Mouse (Mus musculus) liver, embryonic 14.5 days (tissue): Measurements from ENCODE around the gene F2. TPM values are rescaled to one million over a fixed set of nuclear protein-coding genes. Genes with fewer than 3 reads are reported as not detected.
A peak's percentile ranks its signal among the peaks of the same experiment; 100 is the strongest.

Source experiments
- ATAC-seq: fragments of 200-750 bp; cut with Nextera tagmentation; 2 replicates; pipeline ENCODE4 v1.8.0; 2017; ENCODE audit warnings: moderate number of reproducible peaks, mild to moderate bottlenecking, moderate library complexity; ENCODE audit not compliant: insufficient read depth
- DNase-seq, 3 experiments: peaks; one replicate each; pipeline ENCODE4 v3.0.0-alpha.2; 2012 to 2013; ENCODE audit warnings: low read depth in 3 of 3, low spot score in 3 of 3
- H3K27ac ChIP-seq: fragments of 300-500 bp; sonication (generic); 2 replicates; pipeline ENCODE4 v1.5.1; 2014; ENCODE audit warnings: moderate library complexity, mild to moderate bottlenecking, control low read depth, inconsistent platforms
- H3K27me3 ChIP-seq: fragments of 300-500 bp; sonication (generic); 2 replicates; pipeline ENCODE4 v1.6.1; 2014; ENCODE audit warnings: mild to moderate bottlenecking, low read length, moderate library complexity; ENCODE audit not compliant: control insufficient read depth, insufficient read depth
- H3K36me3 ChIP-seq: fragments of 300-500 bp; sonication (generic); replicated peaks from 2 replicates; pipeline ENCODE4 v1.6.1; 2014; ENCODE audit warnings: low read depth; ENCODE audit not compliant: control insufficient read depth, insufficient read depth
- H3K4me1 ChIP-seq, 2 experiments: fragments of 200-500 bp in 1 of 2; fragments of 300-500 bp in 1 of 2; sonication (generic) in 1 of 2; replicated peaks; 2 replicates each; pipeline ENCODE4 v1.6.1; 2012 to 2014; ENCODE audit warnings: antibody characterized with exemption in 1 of 2, inconsistent platforms in 1 of 2, low read length in 1 of 2; ENCODE audit not compliant: control insufficient read depth in 2 of 2, insufficient read depth in 2 of 2
- H3K4me2 ChIP-seq: fragments of 300-500 bp; sonication (generic); 2 replicates; pipeline ENCODE4 v1.6.1; 2014; ENCODE audit warnings: low read depth, mild to moderate bottlenecking, control low read depth, moderate library complexity
- H3K4me3 ChIP-seq, 2 experiments: fragments of 200-500 bp in 1 of 2; fragments of 300-500 bp in 1 of 2; sonication (generic) in 1 of 2; 2 replicates each; pipeline ENCODE4 v1.5.1; 2012 to 2014; ENCODE audit warnings: low read depth in 2 of 2, low read length in 2 of 2, mild to moderate bottlenecking in 2 of 2, control low read depth in 1 of 2, inconsistent platforms in 1 of 2, moderate library complexity in 1 of 2; ENCODE audit not compliant: insufficient read depth in 1 of 2
- H3K9ac ChIP-seq: fragments of 300-500 bp; sonication (generic); replicated peaks from 2 replicates; pipeline ENCODE4 v1.6.1; 2014; ENCODE audit warnings: mild to moderate bottlenecking, control low read depth, moderate library complexity
- H3K9me3 ChIP-seq: fragments of 300-500 bp; sonication (generic); 2 replicates; pipeline ENCODE4 v1.6.1; 2016; ENCODE audit warnings: low read length, mixed read lengths; ENCODE audit not compliant: control insufficient read depth
- CTCF ChIP-seq: IDR thresholded peaks from 2 replicates; pipeline ENCODE4 v1.5.1; 2016; ENCODE audit warnings: antibody characterized with exemption, low read depth, control low read depth
- EP300 ChIP-seq: IDR thresholded peaks from 2 replicates; pipeline ENCODE4 v1.6.1; 2016; ENCODE audit warnings: antibody characterized with exemption, low read depth
- WGBS: fragments of 180-500 bp; shearing (Covaris S2); extraction: QIAGEN DNeasy Blood & Tissue Kit; methylation state at CpG from one replicate; pipeline ENCODE4 v1.1.7; 2014; ENCODE audit not compliant: insufficient replicate concordance; 5-methylcytosine and 5-hydroxymethylcytosine counted together
- polyA plus RNA-seq, 2 experiments: library from polyadenylated mRNA; depleted of rRNA in 1 of 2; stranded (reverse) in 1 of 2; unstranded in 1 of 2; fragments of >200 nt; fragmentation: Nextera tagmentation in 1 of 2; extraction: Ambion mirVana in 1 of 2; gene quantifications; 2 replicates each; pipeline versions ENCODE4 v1.2.1 to v1.2.3; 2012 to 2014

Gene F2
- polyA plus RNA-seq (2012; rRNA removed) (174 and 202 TPM in 2 replicates), polyA plus RNA-seq (2014; fragmentation: Nextera tagmentation; extraction: Ambion mirVana) (203 and 213 TPM in 2 replicates)

DNA sequence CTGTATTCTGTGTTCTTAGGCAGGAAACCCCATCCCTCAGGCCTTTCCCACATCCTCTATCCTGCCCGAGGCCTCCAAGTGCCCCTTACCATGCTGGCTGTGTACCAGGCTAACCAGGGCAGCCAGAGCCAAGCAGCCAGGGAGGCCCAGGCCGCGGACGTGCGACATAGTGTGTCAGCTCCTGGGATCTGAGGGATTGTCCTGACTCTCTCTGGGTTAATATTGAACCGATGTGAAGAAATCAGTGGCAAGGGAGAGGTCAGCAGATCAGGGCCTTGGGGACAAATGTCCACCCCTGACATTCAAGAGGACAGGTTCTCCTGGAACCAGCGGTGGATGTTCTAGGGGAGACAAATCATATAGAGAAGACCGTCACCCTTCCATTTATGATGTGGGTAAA is at the start of gene F2:
Gene F2, minus strand, starts transcription at position 186 of the 400 bp plus-strand sequence.
- Histone ChIP-seq H3K4me3 (peak within 1 kb of the TSS; percentile 43 to 45), H3K4me1 (peaks cover 3 to 29% of the 10 kb centered on the region in 2 experiments), H3K9me3 (no peaks in the 10 kb centered on the region), H3K9ac (peak within 1 kb of the TSS; percentile 2), H3K36me3 (no peaks in the 10 kb centered on the region), H3K27ac (no peak within 1 kb of the TSS; the same call in none of the 2 replicates), H3K27me3 (no peaks in the 10 kb centered on the region), H3K4me2 (peak within 1 kb of the TSS; percentile 43)
- DNase-seq (no peak), ATAC-seq (peak; percentile 23; the same call in 1 of the 2 replicates)
- TF ChIP-seq EP300: no peak
- no peak for TF ChIP-seq CTCF
- 79% methylated on average over 8 of the region's 8 CpGs for WGBS

DNA sequence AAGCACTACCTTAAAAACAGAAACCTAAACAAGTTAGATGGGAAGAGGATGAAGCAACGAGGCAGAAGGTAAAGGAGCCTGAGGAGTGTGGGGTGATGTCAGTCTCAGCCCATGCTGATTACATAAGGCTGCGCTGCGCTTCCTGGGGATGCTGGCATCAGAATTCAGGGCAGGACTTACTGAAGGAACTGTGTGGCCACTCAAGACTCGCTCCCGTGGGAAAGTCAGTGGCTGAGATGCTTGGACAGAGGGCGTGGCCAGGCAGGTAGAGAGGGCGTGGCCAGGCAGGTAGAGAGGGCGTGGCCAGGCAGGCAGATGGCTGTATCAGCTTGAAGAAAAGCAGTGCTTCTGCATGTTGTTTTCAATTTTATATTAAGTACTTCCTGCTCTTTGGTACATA is 47.7 kb upstream of the F2 start:
- Histone ChIP-seq H3K27me3 (no peaks in the 10 kb centered on the region), H3K9me3 (no peaks in the 10 kb centered on the region), H3K4me3 (no peak overlapping the region), H3K36me3 (peaks cover 6% of the 10 kb centered on the region), H3K4me2 (no peak overlapping the region), H3K4me1 (no peaks in the 10 kb centered on the region), H3K9ac (no peak overlapping the region), H3K27ac (no peak overlapping the region)
- ATAC-seq (no peak), DNase-seq (no peak)
- 78% methylated on average over 8 of the region's 8 CpGs for WGBS
- TF ChIP-seq CTCF: no peak

DNA sequence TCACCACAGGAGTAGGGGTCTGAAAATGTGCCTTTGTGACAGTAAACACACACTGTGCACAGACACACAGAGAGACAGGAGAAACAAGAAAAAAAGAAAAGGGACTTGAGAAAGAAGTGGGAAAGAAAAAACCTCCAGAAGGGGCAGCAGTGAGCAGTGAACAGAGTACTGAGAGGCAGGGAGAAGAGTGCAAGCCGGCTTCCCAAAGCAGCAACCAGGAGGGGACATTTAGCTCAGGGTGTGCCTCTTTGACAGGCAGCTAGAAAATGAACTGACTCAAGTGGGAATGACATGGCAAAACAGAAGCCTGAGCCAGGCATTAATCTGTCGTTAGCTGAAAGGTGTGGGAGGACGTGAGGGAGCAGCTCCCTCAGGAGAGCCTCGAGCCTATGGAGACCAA is 46.6 kb upstream of the F2 start:
- Histone ChIP-seq H3K4me2 (no peak overlapping the region), H3K36me3 (peaks cover 9% of the 10 kb centered on the region; the same call in 1 of the 2 replicates), H3K9ac (no peak overlapping the region), H3K4me3 (no peak overlapping the region), H3K4me1 (no peaks in the 10 kb centered on the region), H3K9me3 (no peaks in the 10 kb centered on the region), H3K27me3 (no peaks in the 10 kb centered on the region), H3K27ac (no peak overlapping the region)
- DNase-seq (peak; percentile 23 to 38 (median 30)), ATAC-seq (no peak)
- WGBS: 36% methylated on average over 4 of the region's 4 CpGs
- TF ChIP-seq EP300 (no peak), CTCF (peak; percentile 62)

DNA sequence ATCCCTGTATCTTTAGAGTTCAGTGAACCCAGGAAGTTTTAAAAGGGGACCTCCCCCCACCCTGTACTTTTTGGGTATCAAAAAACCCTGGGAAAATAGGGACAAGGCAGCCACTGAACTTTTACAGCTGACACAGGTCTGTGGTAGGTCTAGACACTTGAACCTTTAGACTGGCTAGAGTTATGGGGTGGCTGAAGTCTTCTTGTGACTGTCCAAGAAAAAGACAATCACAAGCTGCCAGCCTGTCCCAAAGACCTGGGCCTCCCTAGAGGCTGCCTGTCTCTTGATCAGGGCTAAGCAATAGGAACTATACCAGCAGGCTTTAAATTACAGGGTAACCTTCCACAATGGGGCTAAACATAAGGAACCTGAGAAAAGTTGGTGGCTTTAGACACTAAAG is 40.7 kb upstream of the F2 start:
- Histone ChIP-seq H3K4me2 (no peak overlapping the region), H3K27me3 (no peaks in the 10 kb centered on the region), H3K27ac (no peak overlapping the region), H3K9me3 (no peaks in the 10 kb centered on the region), H3K4me3 (no peak overlapping the region), H3K9ac (no peak overlapping the region), H3K36me3 (peaks cover 20% of the 10 kb centered on the region), H3K4me1 (no peaks in the 10 kb centered on the region)
- ATAC-seq: no peak
- TF ChIP-seq EP300 (no peak), CTCF (no peak)
- no peak for DNase-seq

DNA sequence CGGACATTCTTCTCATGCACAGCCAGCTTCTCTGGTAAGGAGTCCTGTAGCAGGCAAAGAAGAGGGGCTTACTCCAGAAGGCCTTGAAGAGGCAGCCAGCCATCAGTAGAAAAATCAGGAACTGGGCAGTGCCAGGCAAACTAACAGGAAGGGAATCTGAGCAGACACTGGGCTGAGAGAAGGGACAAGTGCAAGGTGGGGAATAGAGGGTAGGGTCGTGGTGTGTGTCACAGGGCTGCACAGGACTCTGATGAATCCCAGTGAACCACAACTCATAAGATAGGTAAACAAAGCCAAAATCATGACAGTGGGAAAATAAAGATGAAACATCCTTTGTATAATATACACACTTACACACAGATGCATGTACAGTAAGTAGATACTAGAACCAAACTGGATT is 40.2 kb upstream of the F2 start:
- no peak for TF ChIP-seq EP300
- no peak for TF ChIP-seq CTCF
- H3K27me3 ChIP-seq: no peaks in the 10 kb centered on the region
- no peak for ATAC-seq
- peaks cover 18% of the 10 kb centered on the region for H3K36me3 ChIP-seq
- no peak for DNase-seq
- no peak overlapping the region for H3K4me3 ChIP-seq
- no peaks in the 10 kb centered on the region for H3K9me3 ChIP-seq
- no peak overlapping the region for H3K9ac ChIP-seq
- 66% methylated on average over 2 of the region's 2 CpGs for WGBS
- H3K4me1 ChIP-seq: no peaks in the 10 kb centered on the region
- H3K4me2 ChIP-seq: no peak overlapping the region
- no peak overlapping the region for H3K27ac ChIP-seq
